Mouse (Mus musculus): ENCODE measurements at regions not wholly inside any gene's neighbourhood (a gene's known extent, or its start where the extent isn't known, plus 50 kb on each side); places are given as distances from the start of the nearest gene placed in this dataset.

DNA sequence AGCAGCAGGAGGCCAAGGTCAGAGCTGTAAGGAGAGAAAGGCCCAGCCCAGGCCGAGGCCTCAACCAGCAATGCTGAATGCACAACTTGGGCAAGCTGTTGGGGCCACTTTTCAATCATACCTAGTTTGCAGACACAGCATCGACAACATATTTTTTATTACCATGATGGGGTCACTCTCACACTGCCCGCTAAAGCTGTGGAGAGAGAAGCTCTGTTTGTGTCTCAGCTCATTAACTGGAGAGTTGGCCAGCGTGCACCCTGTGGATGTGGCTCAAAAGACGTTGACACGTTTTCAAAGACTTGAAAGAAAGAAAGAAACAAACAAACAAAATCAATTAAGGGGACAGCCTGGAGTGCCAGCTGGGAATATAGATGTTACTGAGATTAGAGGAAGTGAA lies 217.4 kb upstream of the Tle3 start:
- no peaks in the 10 kb centered on the region for H3K36me3 ChIP-seq (ENCODE audit: control insufficient read depth, insufficient read depth, low read length)
- H3K9ac ChIP-seq (replicated peaks; ENCODE audit: low read depth, low read length), result no peak overlapping the region
- H3K27me3 ChIP-seq (ENCODE audit: control insufficient read depth, insufficient read depth, low read length), result no peaks in the 10 kb centered on the region
- WGBS, result 67% methylated on average over 6 of the region's 6 CpGs
- H3K27ac ChIP-seq (ENCODE audit: low read length), result no peak overlapping the region
- ATAC-seq (ENCODE audit: insufficient number of reproducible peaks, insufficient read depth, low FRiP score, low read depth), result no peak
- peaks cover 23% of the 10 kb centered on the region for H3K4me1 ChIP-seq (ENCODE audit: control insufficient read depth, insufficient read depth, low read length)
- no peaks in the 10 kb centered on the region for H3K9me3 ChIP-seq (ENCODE audit: control insufficient read depth, low read depth, low read length)
- H3K4me3 ChIP-seq (ENCODE audit: low read depth, low read length), result no peak overlapping the region
- no peak overlapping the region for H3K4me2 ChIP-seq (replicated peaks; ENCODE audit: low read depth, low read length)

DNA sequence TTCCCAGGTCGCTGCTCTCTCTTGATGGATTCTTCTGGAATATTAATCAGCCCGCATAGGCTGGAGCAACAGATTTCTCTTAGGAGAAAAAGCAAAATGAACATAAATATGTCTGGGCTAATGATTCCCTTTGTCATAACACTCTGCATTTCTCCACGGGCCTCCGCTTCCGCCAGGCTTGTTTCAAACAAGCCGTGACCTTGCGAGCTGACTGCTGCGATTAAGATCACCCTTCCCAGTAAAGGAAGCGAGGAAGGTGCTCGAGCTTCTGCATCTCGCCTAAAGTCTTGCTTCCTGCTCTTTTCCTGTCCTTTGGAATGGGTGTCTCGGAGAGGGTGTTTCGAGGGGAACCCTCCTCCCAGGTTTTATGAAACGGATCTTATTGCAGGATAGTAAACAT lies 216.3 kb upstream of the Tle3 start:
- Histone ChIP-seq H3K4me3 (ENCODE audit: low read depth, low read length) (no peak overlapping the region), H3K9me3 (ENCODE audit: control insufficient read depth, low read depth, low read length) (no peaks in the 10 kb centered on the region), H3K27me3 (ENCODE audit: control insufficient read depth, insufficient read depth, low read length) (no peaks in the 10 kb centered on the region), H3K4me1 (ENCODE audit: control insufficient read depth, insufficient read depth, low read length) (peaks cover 23% of the 10 kb centered on the region), H3K36me3 (ENCODE audit: control insufficient read depth, insufficient read depth, low read length) (no peaks in the 10 kb centered on the region), H3K4me2 (replicated peaks; ENCODE audit: low read depth, low read length) (no peak overlapping the region), H3K27ac (ENCODE audit: low read length) (0 out of 2 replicates have a peak overlapping the region, but pooled peaks have one; percentile 12), H3K9ac (replicated peaks; ENCODE audit: low read depth, low read length) (no peak overlapping the region)
- no peak for ATAC-seq (ENCODE audit: insufficient number of reproducible peaks, insufficient read depth, low FRiP score, low read depth)
- WGBS, result 36% methylated on average over 14 of the region's 14 CpGs

DNA sequence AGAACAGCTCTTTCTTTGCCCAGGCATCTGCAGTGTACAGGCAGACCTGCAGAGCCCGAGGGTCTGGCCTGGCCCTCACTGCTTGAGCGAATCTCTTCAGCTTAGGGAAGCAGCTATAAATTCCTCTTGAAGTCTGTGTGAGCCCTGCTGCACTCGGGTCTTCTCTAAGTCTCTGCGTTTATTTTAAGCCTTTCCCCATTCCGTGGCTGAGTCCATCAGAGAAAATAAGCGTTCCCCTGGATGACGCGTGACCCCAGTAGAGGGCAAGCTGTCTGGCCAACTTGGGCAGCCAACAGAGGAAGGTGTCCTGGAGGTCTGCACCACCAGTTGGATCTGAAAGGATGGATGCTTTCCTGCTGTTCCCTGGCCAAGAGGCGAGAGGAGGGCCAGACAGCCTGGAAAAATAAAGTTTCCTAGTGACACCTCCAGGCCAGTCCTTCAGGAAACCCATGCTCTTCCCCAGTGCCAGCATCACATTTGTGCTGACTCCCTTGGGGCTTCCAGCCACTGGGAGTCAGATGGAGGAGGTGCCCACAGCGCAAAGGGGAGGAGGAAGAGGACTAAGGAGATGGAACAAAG lies 213.9 kb upstream of the Tle3 start:
- ATAC-seq (ENCODE audit: insufficient number of reproducible peaks, insufficient read depth, low FRiP score, low read depth), result no peak
- WGBS, result 30% methylated on average over 10 of the region's 10 CpGs

DNA sequence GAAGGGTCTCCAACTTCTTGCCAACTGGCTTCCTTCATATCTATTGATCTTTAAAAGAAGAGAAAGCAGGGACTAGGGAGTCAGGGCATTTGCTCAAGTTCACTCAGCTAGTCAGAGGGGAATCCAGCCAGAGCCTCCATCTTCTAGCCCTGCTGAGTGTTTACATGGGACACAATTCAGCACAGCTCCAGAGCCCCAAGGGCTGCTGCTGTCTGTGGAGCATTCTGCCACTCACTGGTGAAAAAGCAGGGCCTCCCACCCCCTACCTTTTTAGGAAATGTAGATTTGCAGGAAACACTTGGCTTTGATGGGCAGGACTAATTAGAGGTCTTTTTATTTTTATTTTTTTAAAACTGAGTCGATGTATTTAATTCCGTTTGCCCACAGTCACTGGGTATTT lies 213.0 kb upstream of the Tle3 start:
- Histone ChIP-seq H3K27ac (ENCODE audit: low read length) (peak overlapping the region; percentile 16; the same call in 1 of the 2 replicates), H3K36me3 (ENCODE audit: control insufficient read depth, insufficient read depth, low read length) (no peaks in the 10 kb centered on the region), H3K9ac (replicated peaks; ENCODE audit: low read depth, low read length) (no peak overlapping the region), H3K4me2 (replicated peaks; ENCODE audit: low read depth, low read length) (no peak overlapping the region), H3K9me3 (ENCODE audit: control insufficient read depth, low read depth, low read length) (no peaks in the 10 kb centered on the region), H3K27me3 (ENCODE audit: control insufficient read depth, insufficient read depth, low read length) (no peaks in the 10 kb centered on the region), H3K4me1 (ENCODE audit: control insufficient read depth, insufficient read depth, low read length) (peaks cover 33% of the 10 kb centered on the region), H3K4me3 (ENCODE audit: low read depth, low read length) (no peak overlapping the region)
- WGBS, result 80% methylated on average over 2 of the region's 2 CpGs
- no peak for ATAC-seq (ENCODE audit: insufficient number of reproducible peaks, insufficient read depth, low FRiP score, low read depth)

More for the DNA sequence above, 213.9 kb upstream of the Tle3 start:
- no peak overlapping the region for H3K9ac ChIP-seq (replicated peaks; ENCODE audit: low read depth, low read length)
- no peak overlapping the region for H3K4me2 ChIP-seq (replicated peaks; ENCODE audit: low read depth, low read length)
- peak overlapping the region; percentile 44; the same call in 1 of the 2 replicates for H3K27ac ChIP-seq (ENCODE audit: low read length)
- H3K36me3 ChIP-seq (ENCODE audit: control insufficient read depth, insufficient read depth, low read length), result no peaks in the 10 kb centered on the region
- H3K9me3 ChIP-seq (ENCODE audit: control insufficient read depth, low read depth, low read length), result no peaks in the 10 kb centered on the region
- H3K27me3 ChIP-seq (ENCODE audit: control insufficient read depth, insufficient read depth, low read length), result no peaks in the 10 kb centered on the region
- peaks cover 29% of the 10 kb centered on the region for H3K4me1 ChIP-seq (ENCODE audit: control insufficient read depth, insufficient read depth, low read length)
- no peak overlapping the region for H3K4me3 ChIP-seq (ENCODE audit: low read depth, low read length)

DNA sequence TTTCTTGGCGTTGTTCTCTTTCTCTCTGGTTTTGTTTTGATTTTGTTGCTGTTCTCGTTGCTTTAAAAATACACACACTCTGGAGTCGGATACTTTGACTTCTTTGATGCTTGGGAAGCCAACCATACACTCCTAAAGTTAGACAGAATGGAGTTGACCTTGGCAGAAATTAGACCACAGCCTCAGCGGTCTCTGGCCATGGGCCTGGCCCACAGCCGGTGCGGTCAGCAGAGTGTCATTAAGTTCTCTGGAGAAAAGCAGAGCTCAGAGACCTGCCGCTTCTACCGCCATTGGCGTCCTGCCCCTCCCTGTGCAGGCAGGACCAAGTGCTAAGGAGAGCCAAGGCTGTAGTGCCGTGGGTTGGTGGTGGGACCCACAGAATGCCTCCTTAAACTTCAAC lies 212.6 kb upstream of the Tle3 start:
- Histone ChIP-seq H3K9ac (replicated peaks; ENCODE audit: low read depth, low read length) (no peak overlapping the region), H3K4me2 (replicated peaks; ENCODE audit: low read depth, low read length) (no peak overlapping the region), H3K27ac (ENCODE audit: low read length) (no peak overlapping the region), H3K27me3 (ENCODE audit: control insufficient read depth, insufficient read depth, low read length) (no peaks in the 10 kb centered on the region), H3K4me1 (ENCODE audit: control insufficient read depth, insufficient read depth, low read length) (peaks cover 38% of the 10 kb centered on the region), H3K4me3 (ENCODE audit: low read depth, low read length) (no peak overlapping the region), H3K36me3 (ENCODE audit: control insufficient read depth, insufficient read depth, low read length) (no peaks in the 10 kb centered on the region), H3K9me3 (ENCODE audit: control insufficient read depth, low read depth, low read length) (no peaks in the 10 kb centered on the region)
- 84% methylated on average over 10 of the region's 10 CpGs for WGBS
- ATAC-seq (ENCODE audit: insufficient number of reproducible peaks, insufficient read depth, low FRiP score, low read depth), result no peak

DNA sequence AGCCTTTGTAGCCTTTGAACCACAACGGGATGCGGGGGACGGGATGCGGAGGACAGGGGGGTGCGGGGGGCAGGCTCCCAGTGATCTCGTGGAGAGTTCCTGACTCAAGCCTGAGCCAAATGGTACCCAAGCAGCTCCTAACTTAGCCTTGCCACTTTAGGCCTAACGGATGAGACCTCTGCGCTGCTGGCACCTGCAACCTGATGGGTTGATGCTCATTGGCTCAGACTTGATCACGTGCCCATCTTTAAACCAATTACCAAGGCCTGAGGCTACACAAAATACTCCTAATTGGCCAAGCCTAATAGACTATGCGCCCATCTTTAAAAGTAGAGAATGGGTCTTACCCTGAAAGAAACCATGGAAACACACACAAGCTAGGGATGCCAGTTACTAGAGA lies 209.3 kb upstream of the Tle3 start:
- Histone ChIP-seq H3K4me1 (ENCODE audit: control insufficient read depth, insufficient read depth, low read length) (peaks cover 47% of the 10 kb centered on the region), H3K9ac (replicated peaks; ENCODE audit: low read depth, low read length) (no peak overlapping the region), H3K4me3 (ENCODE audit: low read depth, low read length) (no peak overlapping the region), H3K27ac (ENCODE audit: low read length) (no peak overlapping the region), H3K9me3 (ENCODE audit: control insufficient read depth, low read depth, low read length) (no peaks in the 10 kb centered on the region), H3K4me2 (replicated peaks; ENCODE audit: low read depth, low read length) (no peak overlapping the region), H3K27me3 (ENCODE audit: control insufficient read depth, insufficient read depth, low read length) (no peaks in the 10 kb centered on the region), H3K36me3 (ENCODE audit: control insufficient read depth, insufficient read depth, low read length) (no peaks in the 10 kb centered on the region)
- 84% methylated on average over 10 of the region's 10 CpGs for WGBS
- no peak for ATAC-seq (ENCODE audit: insufficient number of reproducible peaks, insufficient read depth, low FRiP score, low read depth)

DNA sequence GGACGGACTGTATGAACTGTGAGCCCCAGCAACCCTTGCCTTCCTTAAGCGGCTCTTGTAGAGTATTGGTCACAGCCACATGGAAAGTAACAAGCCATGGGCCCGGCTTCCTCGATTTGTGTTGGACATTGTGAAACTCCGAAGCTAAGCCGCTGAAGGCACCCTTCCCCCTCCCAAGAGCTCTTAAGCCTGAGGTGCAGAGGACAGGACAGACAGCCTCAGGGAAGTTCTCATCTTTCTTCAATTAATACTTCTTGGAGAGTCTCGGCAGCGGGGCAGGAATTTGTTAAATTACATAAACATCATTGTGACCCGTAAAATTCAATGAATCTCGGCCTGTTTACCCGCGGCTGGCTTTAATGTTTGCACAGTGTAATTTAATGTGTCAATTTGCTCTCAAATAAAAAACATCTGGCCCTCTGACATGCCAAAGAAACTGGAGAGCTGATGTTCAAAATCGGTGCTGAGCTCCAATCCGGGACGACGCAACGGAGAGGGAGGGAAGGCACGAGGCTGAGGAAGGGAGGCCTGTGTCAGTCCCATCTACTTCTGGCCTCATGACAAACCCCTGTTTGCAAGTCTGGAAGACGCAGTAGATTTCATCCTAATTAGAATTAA lies 208.4 kb upstream of the Tle3 start:
- no peaks in the 10 kb centered on the region for H3K27me3 ChIP-seq (ENCODE audit: control insufficient read depth, insufficient read depth, low read length)
- peak overlapping the region; percentile 92 for H3K27ac ChIP-seq (ENCODE audit: low read length)
- H3K4me3 ChIP-seq (ENCODE audit: low read depth, low read length), result no peak overlapping the region
- H3K36me3 ChIP-seq (ENCODE audit: control insufficient read depth, insufficient read depth, low read length), result no peaks in the 10 kb centered on the region
- H3K4me2 ChIP-seq (replicated peaks; ENCODE audit: low read depth, low read length), result no peak overlapping the region
- H3K4me1 ChIP-seq (ENCODE audit: control insufficient read depth, insufficient read depth, low read length), result peaks cover 38% of the 10 kb centered on the region
- no peak overlapping the region for H3K9ac ChIP-seq (replicated peaks; ENCODE audit: low read depth, low read length)
- 27% methylated on average over 19 of the region's 19 CpGs for WGBS
- H3K9me3 ChIP-seq (ENCODE audit: control insufficient read depth, low read depth, low read length), result no peaks in the 10 kb centered on the region
- ATAC-seq (ENCODE audit: insufficient number of reproducible peaks, insufficient read depth, low FRiP score, low read depth), result 0 out of 2 replicates have a peak, but pooled peaks have one; percentile 14

DNA sequence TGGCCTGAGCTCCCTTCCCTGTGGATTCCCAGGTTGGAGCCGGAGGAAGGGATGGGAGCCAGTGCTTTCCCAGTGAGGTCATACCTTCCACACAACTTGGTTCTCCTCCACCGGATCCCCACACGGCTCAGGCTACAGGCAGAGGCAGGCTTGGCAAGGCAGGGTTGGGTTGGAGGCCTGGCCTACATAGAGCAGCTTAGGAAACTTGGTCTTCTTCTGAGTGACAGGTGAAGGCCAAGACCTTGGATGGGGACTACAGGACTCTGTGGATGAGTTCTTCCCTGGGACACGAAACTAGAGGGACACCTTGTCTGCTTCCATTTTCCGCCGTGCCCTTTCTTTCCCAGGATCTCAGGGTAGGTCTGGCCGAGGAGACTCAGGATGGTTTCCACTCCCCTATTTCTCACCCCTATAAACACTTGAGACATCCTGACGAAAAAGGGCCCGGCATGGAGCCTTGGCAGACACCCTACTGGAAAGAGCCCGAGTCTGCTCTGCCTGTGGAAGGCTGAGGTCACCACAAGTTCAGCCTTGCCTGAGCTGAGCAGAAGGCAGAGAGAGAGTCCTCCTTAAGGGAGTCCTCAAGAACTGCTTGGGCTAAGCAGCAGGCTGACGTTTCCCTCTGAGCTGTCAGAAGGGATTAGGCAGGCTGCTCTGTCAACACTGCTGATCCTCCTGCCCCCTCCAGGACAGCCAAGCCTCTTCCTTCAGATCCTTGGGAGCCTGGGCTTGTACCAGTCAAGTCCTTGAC lies 207.5 kb upstream of the Tle3 start:
- WGBS, result 30% methylated on average over 11 of the region's 11 CpGs
- Histone ChIP-seq H3K27ac (ENCODE audit: low read length) (peak overlapping the region; percentile 92), H3K9ac (replicated peaks; ENCODE audit: low read depth, low read length) (no peak overlapping the region), H3K36me3 (ENCODE audit: control insufficient read depth, insufficient read depth, low read length) (no peaks in the 10 kb centered on the region), H3K9me3 (ENCODE audit: control insufficient read depth, low read depth, low read length) (no peaks in the 10 kb centered on the region), H3K4me3 (ENCODE audit: low read depth, low read length) (no peak overlapping the region), H3K4me2 (replicated peaks; ENCODE audit: low read depth, low read length) (no peak overlapping the region; the same call in 1 of the 2 replicates), H3K4me1 (ENCODE audit: control insufficient read depth, insufficient read depth, low read length) (peaks cover 39% of the 10 kb centered on the region), H3K27me3 (ENCODE audit: control insufficient read depth, insufficient read depth, low read length) (no peaks in the 10 kb centered on the region)
- ATAC-seq (ENCODE audit: insufficient number of reproducible peaks, insufficient read depth, low FRiP score, low read depth), result peak; percentile 82
